Mouse (Mus musculus) gastrocnemius, adult 2 months (tissue): Measurements from ENCODE around the gene Stat3. TPM values are rescaled to one million over a fixed set of nuclear protein-coding genes. Genes with fewer than 3 reads are reported as not detected.
A peak's percentile ranks its signal among the peaks of the same experiment; 100 is the strongest.

ENCODE experiments used
- DNase-seq: peaks from one replicate; pipeline ENCODE4 v3.0.0; 2022
- H3K27ac ChIP-seq: fragments of 200-600 bp; 2 replicates; pipeline ENCODE4 v1.8.1; 2022; ENCODE audit warnings: mild to moderate bottlenecking
- H3K4me3 ChIP-seq: fragments of 200-600 bp; 2 replicates; pipeline ENCODE4 v1.8.1; 2022; ENCODE audit warnings: mild to moderate bottlenecking, moderate library complexity
- CTCF ChIP-seq: fragments of 200-600 bp; IDR thresholded peaks from 2 replicates; pipeline ENCODE4 v1.8.1; 2022; ENCODE audit warnings: antibody characterized with exemption, mild to moderate bottlenecking, moderate library complexity
- intact Hi-C: fragments of 180-260 bp; cut with DNase I; formaldehyde crosslinking; loops from one replicate; pipeline ENCODE4 v1.15.1; 2025
- total RNA-seq, 2 experiments: library from RNA; stranded (reverse); gene quantifications; 2 replicates each; pipeline ENCODE4 v1.2.3; 2021

The Stat3 gene
- total RNA-seq, 2 experiments from 2014 or later = 40.6 to 44.2 TPM

GRCm38 (mm10) chr11:100912401-100913155 lies 26.8 kb downstream of the Stat3 start:
- peak overlapping the region; percentile 17; the same call in 1 of the 2 replicates for H3K4me3 ChIP-seq
- DNase-seq = peak; percentile 25
- TF ChIP-seq CTCF = no peak
- intact Hi-C loops = no loop called here
- H3K27ac ChIP-seq = peak overlapping the region; percentile 77

- DNase-seq = peak; percentile 6
- intact Hi-C loops = no loop called here
- Histone ChIP-seq H3K27ac (no peak overlapping the region), H3K4me3 (no peak overlapping the region)
- no peak for TF ChIP-seq CTCF
These were observed 30.8 kb downstream of the Stat3 start for GRCm38 (mm10) chr11:100908567-100908966.

- no peak overlapping the region for H3K27ac ChIP-seq
- no peak overlapping the region for H3K4me3 ChIP-seq
- peak; percentile 1 for DNase-seq
- intact Hi-C loops = no loop called here
- no peak for TF ChIP-seq CTCF
These were observed 31.2 kb downstream of the Stat3 start for GRCm38 (mm10) chr11:100908112-100908511.

- Histone ChIP-seq H3K4me3 (no peak overlapping the region), H3K27ac (no peak overlapping the region)
- intact Hi-C loops = no loop called here
- TF ChIP-seq CTCF = no peak
- peak; percentile 10 for DNase-seq
These were observed 32.5 kb downstream of the Stat3 start for GRCm38 (mm10) chr11:100906885-100907284.

GRCm38 (mm10) chr11:100905929-100906328 lies 33.4 kb downstream of the Stat3 start:
- Histone ChIP-seq H3K4me3 (no peak overlapping the region), H3K27ac (no peak overlapping the region)
- TF ChIP-seq CTCF = no peak
- intact Hi-C loops = no loop called here
- no peak for DNase-seq

GRCm38 (mm10) chr11:100904580-100905351 lies 34.6 kb downstream of the Stat3 start:
- intact Hi-C loops = no loop called here

GRCm38 (mm10) chr11:100898441-100899199 lies 40.7 kb downstream of the Stat3 start:
- Histone ChIP-seq H3K27ac (no peak overlapping the region), H3K4me3 (no peak overlapping the region)
- intact Hi-C loops = no loop called here
- no peak for TF ChIP-seq CTCF
- DNase-seq = no peak

More at GRCm38 (mm10) chr11:100904580-100905351, 34.6 kb downstream of the Stat3 start:
- Histone ChIP-seq H3K4me3 (no peak overlapping the region), H3K27ac (no peak overlapping the region; the same call in 1 of the 2 replicates)
- TF ChIP-seq CTCF = no peak
- no peak for DNase-seq

GRCm38 (mm10) chr11:100897294-100898231 lies 41.8 kb downstream of the Stat3 start:
- no peak overlapping the region for H3K4me3 ChIP-seq
- intact Hi-C loops = no loop called here
- TF ChIP-seq CTCF = no peak
- DNase-seq = peak; percentile 45
- peak overlapping the region; percentile 24; the same call in 1 of the 2 replicates for H3K27ac ChIP-seq

- intact Hi-C loops = no loop called here
- no peak for DNase-seq
- Histone ChIP-seq H3K27ac (no peak overlapping the region), H3K4me3 (no peak overlapping the region)
- no peak for TF ChIP-seq CTCF
These were observed 43.3 kb downstream of the Stat3 start for GRCm38 (mm10) chr11:100896078-100896477.

- DNase-seq = no peak
- no peak for TF ChIP-seq CTCF
- Histone ChIP-seq H3K27ac (peak overlapping the region; percentile 52), H3K4me3 (no peak overlapping the region)
- intact Hi-C loops = loop anchor here (5.0 kb wide), 2 partner anchors 62 to 283 kb away; partner anchors contain the start of gene Ccr10
These were observed 45.0 kb downstream of the Stat3 start for GRCm38 (mm10) chr11:100894146-100894918.

- DNase-seq = peak; percentile 93
- intact Hi-C loops = loop anchor here (1.0 to 5.0 kb wide), 4 partner anchors 61 to 284 kb away; partner anchors contain the start of gene Ccr10
- peak overlapping the region; percentile 51 for H3K4me3 ChIP-seq
- peak overlapping the region; percentile 75 for H3K27ac ChIP-seq
- no peak; the same call in 1 of the 2 replicates for TF ChIP-seq CTCF
These were observed 45.9 kb downstream of the Stat3 start for GRCm38 (mm10) chr11:100893482-100893881.
